Mouse (Mus musculus) gastrocnemius, postnatal 25 days (tissue): ENCODE results near the gene Inca1. TPM values are rescaled to one million over a fixed set of nuclear protein-coding genes. Genes with fewer than 3 reads are reported as not detected.

Source experiments
- DNase-seq: peaks from one replicate; pipeline ENCODE4 v3.0.0; 2022
- long read RNA-seq, 2 experiments: library from polyadenylated mRNA; stranded (forward); transcript quantifications; one replicate each; pipeline ENCODE4 v2.0.0; 2021
- total RNA-seq, 2 experiments: library from RNA; stranded (reverse); gene quantifications; 1 replicate in 1 of 2; 2 replicates in 1 of 2; pipeline ENCODE4 v1.2.3; 2021

Gene Inca1
- total RNA-seq, result 1 to 10 TPM; 5.6 to 9.0 TPM
- long read RNA-seq, experiment 1, partial matches to known transcripts, result 0 of 11 reads
- long read RNA-seq, experiment 1, other reads (novel, unspliced or antisense), result 10 of 11 reads
- long read RNA-seq, experiment 2, partial matches to known transcripts, result 0 of 11 reads
- long read RNA-seq, experiment 2, other reads (novel, unspliced or antisense), result 11 of 11 reads

DNA sequence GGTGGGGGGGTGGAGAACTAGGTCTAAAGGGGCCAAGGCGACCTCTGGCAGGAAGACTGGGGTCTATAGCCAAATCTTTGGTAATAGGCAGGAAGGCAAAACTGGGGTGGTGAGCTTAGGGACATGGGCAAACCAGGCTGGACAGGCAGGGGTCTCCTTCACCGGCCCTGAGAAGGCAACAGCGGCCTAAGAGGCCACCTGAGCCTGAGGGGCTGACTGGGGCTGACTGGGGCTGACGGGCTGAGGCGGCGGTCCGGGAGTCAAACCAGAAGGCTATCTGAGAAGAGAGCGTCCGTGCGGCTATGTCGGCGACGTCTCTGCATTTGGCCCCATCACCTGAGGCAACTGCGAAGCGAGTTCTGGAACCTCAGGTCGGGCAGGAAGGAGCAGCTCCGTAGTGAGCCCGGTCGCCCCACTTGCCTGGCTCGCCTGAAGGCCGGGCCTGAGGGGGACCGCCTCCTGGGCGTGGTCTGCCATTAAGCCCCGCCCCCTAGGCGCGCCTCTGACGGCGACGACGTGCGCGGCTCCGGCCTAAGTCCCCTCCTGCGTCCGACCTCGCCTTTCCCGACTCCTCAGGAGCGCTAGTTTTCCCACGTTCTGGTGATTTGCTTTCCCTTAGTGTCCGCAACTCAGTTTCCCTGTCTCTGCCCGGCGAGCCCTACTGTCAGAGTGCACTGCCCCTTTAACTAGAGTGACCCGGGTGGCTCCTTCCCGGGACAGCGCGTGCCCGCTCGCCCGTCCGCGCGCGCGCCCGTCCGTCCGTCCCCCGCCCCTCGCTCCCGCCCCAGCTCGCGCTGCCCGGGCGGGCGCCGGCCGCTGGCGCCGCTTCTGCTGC lies at the start of gene Inca1, which contains the start of gene Kif1c:
Inca1 (minus strand) TSS at position 434 of the 835 bp plus-strand sequence.
Kif1c (plus strand) TSS at position 827 of the 835 bp plus-strand sequence.
- DNase-seq, result peak; percentile 95

DNA sequence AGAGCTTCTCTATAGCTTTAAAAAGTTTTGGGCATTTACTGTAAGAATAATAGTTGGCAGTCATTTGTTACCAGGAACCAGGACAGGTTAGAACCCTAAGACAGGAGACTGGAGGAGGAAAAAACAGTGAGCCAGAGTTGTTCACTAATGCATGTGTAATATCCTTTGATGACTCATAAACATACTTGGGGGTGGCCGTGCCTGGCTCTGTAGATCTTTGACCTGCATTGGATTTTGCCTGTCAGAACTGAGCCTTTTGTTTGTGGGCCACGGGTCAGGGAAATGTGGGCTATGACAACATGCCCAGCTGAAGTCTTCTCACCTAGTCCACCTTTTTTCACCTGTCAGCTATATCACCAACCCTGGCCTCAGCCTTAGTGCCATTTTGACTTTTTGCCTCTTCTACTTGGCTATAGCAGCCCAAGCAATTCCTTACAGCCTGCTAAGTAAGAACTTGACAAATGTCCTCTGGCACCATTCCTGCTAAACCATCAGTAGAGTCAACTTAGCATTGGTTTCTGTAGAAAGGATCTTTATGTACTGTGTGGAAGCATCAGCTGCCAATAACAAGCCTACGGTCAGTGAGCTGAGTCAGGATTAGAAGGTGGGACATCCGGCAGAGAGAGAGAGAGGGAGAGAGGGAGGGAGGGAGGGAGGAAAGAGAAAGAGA lies 48.1 kb upstream of the Inca1 start:
- no peak for DNase-seq

DNA sequence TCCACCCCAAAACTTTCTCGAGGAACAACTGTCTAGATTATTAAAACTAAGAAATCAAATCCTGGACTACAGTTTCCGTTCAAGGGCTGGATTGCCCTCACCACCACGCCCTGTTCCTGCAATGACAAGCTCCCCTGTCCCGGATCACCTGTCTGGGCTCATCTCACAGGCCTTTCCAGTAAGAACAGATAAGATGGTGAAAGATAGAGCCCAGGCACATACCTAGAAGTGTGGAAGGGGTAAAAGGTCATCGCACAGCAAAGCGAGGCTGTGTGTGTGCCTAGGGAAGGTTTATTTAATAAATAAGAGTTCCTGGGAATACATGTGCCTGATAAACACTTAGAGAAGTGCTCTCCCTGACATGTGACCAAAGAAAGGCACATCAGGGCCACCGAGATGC lies 45.7 kb upstream of the Inca1 start:
- no peak for DNase-seq

DNA sequence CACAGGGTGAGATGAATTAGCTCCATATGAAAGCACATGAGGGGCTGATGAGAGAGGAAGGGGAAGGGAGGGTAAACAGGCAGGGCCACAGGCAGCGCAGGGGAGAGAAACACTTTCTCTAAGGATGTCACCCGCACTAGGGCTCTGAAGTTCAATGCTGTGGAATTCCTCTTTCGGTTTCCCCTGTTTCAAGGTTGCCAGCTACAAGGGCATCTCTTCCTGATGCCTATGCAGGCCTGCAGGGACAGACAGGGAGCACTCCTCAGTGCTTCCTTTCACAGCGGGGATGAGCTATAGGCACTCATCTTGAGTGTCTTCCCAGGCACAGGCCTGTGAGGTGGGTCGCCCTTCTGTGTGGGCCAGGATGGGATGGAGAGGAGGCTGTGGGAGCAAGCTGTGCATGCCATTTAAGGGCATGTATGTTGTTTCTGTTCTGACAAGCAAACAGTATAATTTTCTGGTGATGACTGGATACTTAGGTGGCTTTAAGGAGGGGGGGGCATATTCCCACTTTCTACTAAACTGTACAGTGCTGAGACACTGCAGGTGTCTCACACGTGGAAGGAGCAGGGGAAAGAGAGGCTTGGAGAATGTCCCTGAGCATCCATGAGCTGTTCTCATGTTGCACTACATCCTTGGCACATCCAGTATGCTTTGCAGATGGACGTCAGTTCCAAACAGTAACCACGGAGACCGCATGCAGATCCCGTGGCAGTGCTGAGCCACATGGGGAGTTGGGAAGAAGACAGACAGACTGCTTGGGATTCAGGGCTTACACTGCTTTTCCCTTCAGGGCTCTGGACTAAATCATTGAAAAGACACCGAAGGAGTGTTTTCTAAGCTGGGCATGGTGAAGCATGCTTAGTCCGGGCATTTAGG lies 42.9 kb upstream of the Inca1 start:
- no peak for DNase-seq

DNA sequence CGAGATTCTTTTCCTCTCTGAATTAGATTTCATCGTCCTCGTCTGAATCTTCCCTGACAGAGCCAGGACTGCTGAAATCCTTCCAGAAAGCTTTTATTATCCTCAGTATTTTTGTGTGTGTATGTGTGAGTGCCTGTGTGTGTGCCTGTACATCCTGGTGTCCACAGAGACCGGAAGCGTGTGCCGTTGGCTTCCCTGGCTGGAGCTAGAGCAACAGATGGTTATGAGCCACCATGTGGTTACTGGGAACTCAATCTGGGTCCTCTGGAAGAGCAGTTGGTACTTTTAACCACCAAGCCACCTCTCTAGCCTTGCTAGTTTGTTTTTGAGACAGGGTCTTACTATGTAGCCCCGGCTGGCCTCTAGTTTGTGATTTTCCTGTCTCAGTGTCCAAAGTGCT lies 42.2 kb upstream of the Inca1 start:
- DNase-seq, result no peak

DNA sequence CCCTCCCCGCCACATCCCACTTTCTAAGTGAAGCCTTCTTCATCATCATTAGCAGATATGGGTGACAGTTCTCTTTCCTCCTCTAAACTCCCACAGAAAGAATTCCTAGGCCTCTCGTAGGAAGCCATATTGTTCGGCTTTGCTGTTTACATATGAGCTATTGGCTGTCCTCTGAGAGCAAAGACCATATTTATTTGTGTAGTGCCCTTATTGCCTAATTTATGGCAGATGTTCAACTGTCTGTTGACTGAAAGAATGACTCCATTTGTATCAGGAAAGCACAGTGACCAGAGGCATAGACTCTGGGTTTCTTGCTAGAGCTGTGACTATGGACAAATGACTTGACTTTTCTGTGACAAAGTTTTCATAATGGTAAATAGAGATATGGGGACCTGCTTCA lies 41.6 kb upstream of the Inca1 start:
- no peak for DNase-seq

DNA sequence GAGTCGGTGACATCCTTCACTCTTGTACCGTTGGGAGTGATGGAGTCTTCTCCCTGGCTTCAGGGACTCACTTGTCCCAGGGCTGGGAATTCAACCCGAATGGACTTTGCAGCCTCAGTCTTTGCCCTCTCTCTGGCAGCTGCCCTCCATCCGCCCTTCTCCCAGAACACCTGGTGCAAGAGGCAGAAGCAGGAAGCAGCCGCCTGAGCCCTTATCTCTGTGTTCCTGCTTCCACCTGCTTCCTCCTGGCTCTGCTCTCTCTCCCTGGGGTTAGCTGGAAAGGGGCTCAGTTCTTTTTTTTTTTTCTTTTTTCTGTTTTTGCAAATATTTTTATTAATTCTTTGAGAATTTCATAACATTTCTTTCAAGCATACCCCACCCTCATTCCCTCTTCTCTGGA lies 37.8 kb upstream of the Inca1 start:
- DNase-seq, result no peak

DNA sequence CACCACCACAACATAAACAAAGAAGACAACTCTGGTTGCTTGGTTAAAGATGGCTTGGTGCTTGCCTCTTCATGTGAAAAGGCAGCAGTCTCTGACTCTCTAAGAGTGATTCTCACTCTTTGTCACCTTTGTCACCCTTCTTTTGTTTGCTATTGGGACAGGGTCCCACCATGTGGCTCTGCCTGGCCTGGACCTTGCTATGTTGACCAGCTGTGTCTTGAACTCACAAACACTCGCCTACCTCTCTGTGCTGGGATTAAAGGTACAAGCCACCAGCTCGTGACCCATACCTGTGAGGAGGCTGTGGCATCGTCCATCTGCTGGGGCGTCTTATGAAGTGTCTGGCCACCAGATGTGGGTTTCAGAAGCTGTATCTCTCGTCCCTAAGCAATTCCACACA lies 33.3 kb upstream of the Inca1 start:
- no peak for DNase-seq

DNA sequence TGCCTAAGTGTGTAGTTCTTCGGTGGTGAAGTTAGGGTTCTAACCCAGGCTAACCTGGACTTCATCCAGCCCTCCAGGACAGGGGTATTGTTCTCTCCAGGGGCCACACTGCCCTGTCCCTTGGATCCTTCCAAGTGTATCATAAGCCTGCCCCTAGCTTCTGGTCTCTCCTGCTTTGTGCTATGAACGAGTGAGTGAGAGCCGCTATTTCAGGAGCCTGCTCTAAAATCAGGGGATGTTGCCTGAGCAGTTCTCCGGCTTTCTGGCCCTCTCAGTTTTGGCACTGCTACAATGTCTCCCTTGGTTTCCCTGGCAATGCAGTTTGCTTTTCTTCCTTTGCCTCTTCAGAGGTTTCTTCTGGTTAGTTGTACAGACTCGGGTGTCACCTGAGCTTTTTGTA lies 31.2 kb upstream of the Inca1 start:
- DNase-seq, result no peak

DNA sequence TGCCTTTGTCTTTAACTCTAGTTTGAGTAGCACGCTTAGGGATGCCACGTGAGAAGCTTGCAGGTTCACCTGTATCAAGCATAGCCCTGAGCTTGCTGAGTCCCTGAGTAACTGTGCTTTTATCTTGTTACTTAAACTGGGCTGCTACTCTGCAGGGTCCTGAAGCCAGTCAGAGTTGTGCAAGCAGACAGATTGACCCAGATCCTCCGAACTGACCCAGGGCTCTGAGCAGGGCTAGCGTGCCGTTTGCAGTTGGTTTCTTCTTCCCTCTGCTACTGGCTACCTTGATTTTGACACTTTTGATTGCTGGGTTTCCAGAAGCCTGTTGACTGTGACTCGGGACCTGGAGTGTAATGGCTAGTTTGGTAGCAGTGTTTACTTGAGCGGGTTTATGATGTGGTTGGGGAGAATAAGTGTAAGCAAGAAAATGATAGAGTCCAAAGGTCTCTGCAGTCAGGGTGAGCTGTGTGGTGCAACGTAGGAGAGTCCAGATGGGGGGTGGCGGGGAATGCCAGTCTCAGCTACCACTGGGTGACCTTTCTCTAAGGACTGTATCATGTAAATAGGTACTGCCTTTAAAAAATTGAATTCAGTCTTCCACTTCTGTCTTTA lies 30.6 kb upstream of the Inca1 start:
- no peak for DNase-seq

DNA sequence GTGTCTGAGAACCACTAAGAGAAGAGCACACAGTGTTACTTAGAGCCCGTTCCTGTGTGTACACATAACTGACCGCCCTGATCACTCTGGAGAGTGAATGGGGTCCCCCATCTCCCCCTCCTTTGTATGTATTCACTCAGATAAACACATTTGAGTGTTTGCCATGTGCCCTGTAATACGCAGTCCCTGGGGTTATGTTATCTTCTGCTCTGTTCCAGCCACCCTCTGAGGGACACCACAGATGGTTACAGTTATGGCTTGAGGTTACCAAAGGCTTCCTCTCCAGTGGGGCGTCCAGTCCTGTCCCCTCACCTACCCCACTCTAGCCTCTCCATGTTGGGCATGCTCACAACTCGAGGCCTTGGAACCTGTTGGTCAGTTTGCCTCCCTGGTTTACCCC lies 27.4 kb upstream of the Inca1 start:
- no peak for DNase-seq

DNA sequence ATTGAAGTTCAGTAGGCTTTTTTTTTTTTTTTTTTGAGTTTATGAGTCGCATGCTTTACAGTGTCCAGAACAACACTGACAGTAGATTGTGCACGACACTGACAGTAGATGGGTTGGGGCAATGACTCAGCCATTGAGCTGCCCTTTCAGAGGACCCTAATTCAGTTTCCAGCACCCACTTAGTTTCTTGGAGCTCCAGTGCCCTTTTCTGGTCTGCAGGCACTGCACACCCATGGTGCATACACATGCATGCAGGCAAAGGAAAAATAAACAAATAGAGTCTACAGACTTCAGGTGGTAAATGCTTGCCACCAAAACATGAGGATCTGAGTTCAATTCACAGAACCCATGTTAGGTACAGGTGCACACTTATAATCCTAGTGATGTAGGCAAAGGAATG lies 26.6 kb upstream of the Inca1 start:
- DNase-seq, result no peak

DNA sequence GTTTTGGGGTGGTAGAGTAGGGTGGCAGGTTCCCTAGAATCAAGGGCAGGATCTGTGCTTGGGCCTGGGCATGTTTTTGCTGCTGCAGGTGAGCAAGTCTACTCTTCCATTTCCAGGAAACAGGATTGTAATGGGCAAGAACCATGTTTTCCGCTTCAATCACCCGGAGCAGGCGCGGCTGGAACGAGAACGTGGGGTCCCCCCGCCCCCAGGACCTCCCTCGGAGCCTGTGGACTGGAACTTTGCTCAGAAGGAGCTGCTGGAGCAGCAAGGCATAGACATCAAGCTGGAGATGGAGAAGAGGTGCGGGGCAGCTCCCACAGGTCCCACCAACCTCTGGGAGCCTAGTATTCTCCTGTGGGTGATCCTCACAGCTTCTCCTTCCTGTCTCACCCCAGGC lies 24.8 kb upstream of the Inca1 start:
- DNase-seq, result no peak

DNA sequence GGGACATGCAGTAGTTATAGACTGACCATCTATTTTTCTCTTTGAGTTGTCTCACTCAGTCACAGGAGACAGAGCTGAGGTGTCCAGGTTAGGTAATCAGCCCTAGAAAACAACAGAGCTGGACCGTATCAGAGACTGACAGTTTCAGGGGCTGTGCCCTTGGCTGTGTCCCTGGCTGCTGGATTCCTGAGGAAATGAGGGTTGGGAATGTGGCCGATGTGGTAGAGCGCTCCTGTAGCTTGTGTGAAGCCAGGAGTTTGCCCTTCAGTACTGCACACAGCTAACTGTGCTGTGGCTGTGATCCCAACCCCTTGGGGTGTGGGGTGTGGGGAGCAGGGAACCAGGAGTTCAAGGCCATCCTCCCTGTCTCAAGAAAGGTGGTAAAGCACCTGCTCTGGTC lies 21.1 kb upstream of the Inca1 start:
- DNase-seq, result no peak

DNA sequence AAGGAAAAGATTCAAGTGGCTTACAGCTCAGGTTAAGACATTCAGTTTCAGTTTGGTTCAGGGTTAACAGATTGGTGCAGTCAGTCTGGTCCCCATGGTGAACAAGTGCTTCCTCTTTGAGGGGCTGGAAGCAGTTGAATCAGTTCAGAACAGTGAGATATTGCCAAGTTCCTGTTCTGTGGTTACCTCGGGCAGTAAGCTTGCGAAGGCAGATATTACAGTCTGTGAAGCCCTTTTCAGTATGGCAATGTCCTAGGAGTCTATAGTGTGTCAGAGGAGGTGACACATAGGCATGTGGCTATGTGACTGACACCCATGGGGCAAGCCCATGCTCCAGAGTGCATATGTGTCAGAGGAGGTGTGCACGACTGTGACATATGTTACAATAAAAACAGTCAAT lies 20.6 kb upstream of the Inca1 start:
- DNase-seq, result no peak

DNA sequence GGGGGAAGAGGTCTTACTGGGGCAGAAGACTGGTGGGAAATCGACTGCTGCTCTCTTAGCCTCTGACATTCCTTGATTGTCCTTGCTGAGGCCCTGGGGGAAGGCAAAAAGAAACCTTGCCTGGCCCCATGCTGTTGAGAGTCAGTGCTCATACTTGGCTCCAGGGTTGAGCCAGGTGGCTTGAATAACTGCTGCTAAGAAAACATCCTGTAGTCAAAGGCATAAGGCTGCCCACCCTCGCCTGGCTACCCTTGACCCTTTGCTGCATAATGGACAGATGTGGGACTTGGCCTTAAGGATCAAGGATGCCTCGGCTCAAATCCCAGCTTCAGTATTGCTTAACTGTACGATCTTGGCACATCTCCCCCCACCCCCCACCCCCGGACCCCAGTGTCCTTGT lies 18.5 kb upstream of the Inca1 start:
- DNase-seq, result no peak

DNA sequence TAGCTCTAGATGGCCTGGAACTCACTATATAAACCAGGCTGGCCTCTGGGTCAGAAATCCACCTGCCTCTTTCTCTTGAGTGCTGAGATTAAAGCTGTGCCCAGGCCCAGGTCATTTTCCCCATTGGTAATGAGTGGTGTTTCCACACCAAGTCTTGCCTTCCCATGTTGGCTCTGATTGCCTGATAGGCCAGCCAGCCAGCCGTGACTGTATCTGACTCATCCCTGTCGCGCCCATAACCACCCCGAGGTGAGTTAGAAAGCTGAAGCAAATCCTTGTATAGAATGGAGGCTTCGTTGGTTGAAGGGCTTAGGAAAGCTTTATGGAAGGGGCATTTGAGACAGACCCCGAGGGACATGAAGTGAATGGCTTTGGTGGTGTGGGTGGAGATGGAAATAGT lies 15.9 kb upstream of the Inca1 start:
- no peak for DNase-seq

DNA sequence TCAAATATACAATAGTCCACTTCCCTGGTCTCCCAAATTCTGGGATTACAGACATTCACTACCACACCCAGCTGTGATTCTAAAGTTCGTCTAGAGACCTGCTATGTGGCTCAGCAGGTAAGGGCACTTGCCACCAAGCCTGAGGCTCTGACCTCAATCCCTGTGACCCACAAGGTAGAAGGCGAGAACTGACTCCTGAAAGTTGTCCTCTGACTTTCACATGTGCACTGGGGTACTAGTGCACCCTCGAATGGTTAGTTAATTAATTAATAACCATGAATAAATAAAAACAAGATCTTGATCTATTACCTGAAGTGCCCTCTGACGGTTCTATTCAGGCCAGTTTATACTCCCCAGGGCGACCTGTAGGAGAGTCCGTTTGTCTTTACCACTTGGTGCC lies 13.3 kb upstream of the Inca1 start:
- DNase-seq, result no peak

DNA sequence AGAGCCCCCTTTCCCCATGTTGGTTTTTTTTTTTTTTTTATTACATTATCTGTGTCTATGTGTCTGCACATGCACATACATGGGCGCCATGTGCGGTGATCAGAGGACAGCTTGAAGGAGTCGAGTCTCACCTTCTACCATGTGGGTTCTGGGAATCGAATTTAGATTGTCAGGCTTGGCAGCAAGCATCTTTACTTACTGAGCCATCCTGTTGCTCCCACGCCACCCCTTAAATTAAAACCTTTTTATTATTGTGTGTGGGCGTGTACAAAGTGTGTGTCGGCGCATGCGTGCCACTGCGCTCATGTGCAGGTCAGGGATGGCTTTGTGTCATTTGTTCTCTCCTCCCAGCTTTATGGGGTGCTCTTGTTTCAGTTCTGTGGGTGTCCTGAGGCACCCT lies 11.1 kb upstream of the Inca1 start:
- no peak for DNase-seq

DNA sequence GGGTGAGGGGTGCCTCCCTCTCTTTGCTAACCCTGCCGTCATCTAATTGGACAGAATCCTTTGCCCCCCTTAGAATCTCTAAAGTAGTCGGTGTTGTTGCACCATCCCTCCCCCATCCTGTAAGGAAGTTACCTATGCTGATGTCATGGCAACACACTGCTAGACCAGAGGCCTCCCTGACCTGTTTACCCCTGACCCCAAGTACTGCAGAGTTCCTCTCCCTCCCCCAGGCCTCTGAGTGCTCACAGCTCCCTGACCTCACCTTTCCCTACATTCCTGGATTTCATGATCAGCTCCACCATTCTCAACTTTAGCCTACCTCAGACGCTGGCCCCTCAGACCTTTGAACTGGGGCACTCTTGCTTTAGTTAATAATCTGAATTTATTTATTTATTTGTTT lies 6.2 kb upstream of the Inca1 start:
- no peak for DNase-seq

DNA sequence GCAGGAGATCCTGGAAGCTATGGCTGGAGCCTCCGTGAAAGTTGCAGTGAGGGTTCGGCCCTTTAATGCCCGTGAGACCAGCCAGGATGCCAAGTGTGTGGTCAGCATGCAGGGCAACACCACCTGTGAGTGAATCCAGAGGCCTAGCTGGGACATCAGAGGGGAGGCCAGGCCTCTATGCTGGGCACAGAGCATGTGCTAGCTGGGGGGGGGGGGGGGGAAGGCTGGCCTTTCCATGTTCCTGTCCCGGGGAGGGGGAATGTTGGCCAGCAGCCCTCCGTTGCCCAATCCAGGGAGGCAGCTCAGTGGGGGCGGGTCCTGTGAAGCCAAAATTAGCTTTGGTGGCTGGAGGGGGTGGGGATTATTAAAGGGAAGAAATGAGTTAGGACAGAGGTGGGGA lies 2.8 kb upstream of the Inca1 start:
- peak; percentile 88 for DNase-seq
